Mouse (Mus musculus) CD4-positive, CD25-positive, alpha-beta regulatory T cell (primary cell): Measurements from ENCODE around the gene Timm17b. TPM values are rescaled to one million over a fixed set of nuclear protein-coding genes. Genes with fewer than 3 reads are reported as not detected.

Source experiments
- polyA plus RNA-seq: library from polyadenylated mRNA; unstranded; fragments of 100-300 nt; shearing (Covaris generic); gene quantifications from one replicate; pipeline ENCODE4 v1.2.1, GENCODE M21; 2017

Gene Timm17b
- polyA plus RNA-seq, result 122 TPM

GRCm38 (mm10) chrX:7898880-7899874 lies at the start of gene Timm17b, which contains the start of gene Pqbp1:
Timm17b (plus strand) TSS chrX:7899357.
Pqbp1 (minus strand) TSS chrX:7899269.

GRCm38 (mm10) chrX:7878007-7878419 lies 21.1 kb upstream of the Timm17b start, which contains the start of gene Pim2:
Pim2 (plus strand) TSS chrX:7878262.

GRCm38 (mm10) chrX:7883841-7884567 lies 15.2 kb upstream of the Timm17b start, which contains the start of gene Slc35a2:
Slc35a2 (plus strand) TSS chrX:7884028.

GRCm38 (mm10) chrX:7907735-7908134 lies 8.6 kb downstream of the Timm17b start, which contains the start of gene Gm10491:
Gm10491 (minus strand) TSS chrX:7907835.

GRCm38 (mm10) chrX:7909242-7909641 lies 10.1 kb downstream of the Timm17b start, which contains the start of gene Gm10490:
Gm10490 (plus strand) TSS chrX:7909542.

GRCm38 (mm10) chrX:7919601-7920383 lies 20.6 kb downstream of the Timm17b start, which contains the start of gene Pcsk1n:
Pcsk1n (plus strand) TSS chrX:7919822.

GRCm38 (mm10) chrX:7928270-7928790 lies 29.2 kb downstream of the Timm17b start, which contains the start of gene Eras:
Eras (minus strand) TSS chrX:7928607.

GRCm38 (mm10) chrX:7947108-7947899 lies 48.1 kb downstream of the Timm17b start, which contains the start of gene Hdac6:
Hdac6 (minus strand) TSS chrX:7947889.

Other genes starting within 250 kb of the Timm17b start
- gene Prickle3, start 242.1 kb upstream of the Timm17b start, polyA plus RNA-seq, result 38.5 TPM
- 109 TPM for gene Plp2, start 228.0 kb upstream of the Timm17b start, polyA plus RNA-seq
- not detected for gene Magix, start 218.1 kb upstream of the Timm17b start, polyA plus RNA-seq
- 65.3 TPM for gene Gpkow, start 202.2 kb upstream of the Timm17b start, polyA plus RNA-seq
- gene Wdr45, start 185.0 kb upstream of the Timm17b start, polyA plus RNA-seq, result 77.9 TPM
- gene Gm45208, start 177.1 kb upstream of the Timm17b start, polyA plus RNA-seq, result 0.45 TPM
- gene Praf2, start 170.9 kb upstream of the Timm17b start, polyA plus RNA-seq, result 26.2 TPM
- not detected for gene Ccdc120, start 148.5 kb upstream of the Timm17b start, polyA plus RNA-seq
- gene Tfe3, start 136.8 kb upstream of the Timm17b start, polyA plus RNA-seq, result 31.1 TPM
- gene Gripap1, start 109.6 kb upstream of the Timm17b start, polyA plus RNA-seq, result 117 TPM
- gene Kcnd1, start 77.1 kb upstream of the Timm17b start, polyA plus RNA-seq, result 0.73 TPM
- gene Otud5, start 58.0 kb upstream of the Timm17b start, polyA plus RNA-seq, result 221 TPM
- 50.5 TPM for gene Pim2, start 21.1 kb upstream of the Timm17b start, polyA plus RNA-seq
- 35.8 TPM for gene Slc35a2, start 15.3 kb upstream of the Timm17b start, polyA plus RNA-seq
- gene Pqbp1, start 88 bp upstream of the Timm17b start, polyA plus RNA-seq, result 136 TPM
- gene Gm10491, start 8.5 kb downstream of the Timm17b start, polyA plus RNA-seq, result not detected
- not detected for gene Gm10490, start 10.2 kb downstream of the Timm17b start, polyA plus RNA-seq
- gene Pcsk1n, start 20.5 kb downstream of the Timm17b start, polyA plus RNA-seq, result not detected
- not detected for gene Eras, start 29.2 kb downstream of the Timm17b start, polyA plus RNA-seq
- 15.6 TPM for gene Hdac6, start 48.5 kb downstream of the Timm17b start, polyA plus RNA-seq
- gene Gata1, start 78.7 kb downstream of the Timm17b start, polyA plus RNA-seq, result 58.7 TPM
- not detected for gene Glod5, start 119.1 kb downstream of the Timm17b start, polyA plus RNA-seq
- 28.1 TPM for gene Suv39h1, start 175.4 kb downstream of the Timm17b start, polyA plus RNA-seq
- 97.9 TPM for gene Was, start 191.1 kb downstream of the Timm17b start, polyA plus RNA-seq
- gene Wdr13, start 233.5 kb downstream of the Timm17b start, polyA plus RNA-seq, result 21.2 TPM
- gene Rbm3, start 246.5 kb downstream of the Timm17b start, polyA plus RNA-seq, result 638 TPM